Mouse (Mus musculus) lung, embryonic 16.5 days (tissue): ENCODE measurements around the gene Fstl1. TPM values are rescaled to one million over a fixed set of nuclear protein-coding genes. Genes with fewer than 3 reads are reported as not detected.

Experiments used
- ATAC-seq: fragments of 200-750 bp; cut with Nextera tagmentation; 2 replicates; pipeline ENCODE4 v1.8.0; 2017; ENCODE audit warnings: low read depth, mild to moderate bottlenecking, moderate library complexity
- H3K27ac ChIP-seq: fragments of 300-500 bp; sonication (generic); 2 replicates; pipeline ENCODE4 v1.5.1; 2014; ENCODE audit warnings: mild to moderate bottlenecking, control low read depth, low read length
- H3K27me3 ChIP-seq: fragments of 300-500 bp; sonication (generic); 2 replicates; pipeline ENCODE4 v1.6.1; 2014; ENCODE audit warnings: low read depth, low read length, mixed read lengths; ENCODE audit not compliant: control insufficient read depth, insufficient read depth
- H3K36me3 ChIP-seq: fragments of 300-500 bp; sonication (generic); 2 replicates; pipeline ENCODE4 v1.6.1; 2014; ENCODE audit warnings: low read length; ENCODE audit not compliant: control insufficient read depth, insufficient read depth
- H3K4me1 ChIP-seq: fragments of 300-500 bp; sonication (generic); replicated peaks from 2 replicates; pipeline ENCODE4 v1.6.1; 2014; ENCODE audit warnings: low read length, mixed read lengths; ENCODE audit not compliant: control insufficient read depth, insufficient read depth
- H3K4me2 ChIP-seq: fragments of 300-500 bp; sonication (generic); 2 replicates; pipeline ENCODE4 v1.6.1; 2014; ENCODE audit warnings: low read depth, low read length, control low read depth
- H3K4me3 ChIP-seq: fragments of 300-500 bp; sonication (generic); 2 replicates; pipeline ENCODE4 v1.5.1; 2014; ENCODE audit warnings: mild to moderate bottlenecking, low read length, control low read depth
- H3K9ac ChIP-seq: fragments of 300-500 bp; sonication (generic); 2 replicates; pipeline ENCODE4 v1.6.1; 2014; ENCODE audit warnings: low read length, control low read depth
- H3K9me3 ChIP-seq: fragments of 300-500 bp; sonication (generic); 2 replicates; pipeline ENCODE4 v1.6.1; 2016; ENCODE audit warnings: low read length; ENCODE audit not compliant: control insufficient read depth
- WGBS: fragments of 180-500 bp; shearing (Covaris S2); extraction: QIAGEN DNeasy Blood & Tissue Kit; methylation state at CpG from one replicate; pipeline ENCODE4 v1.1.7; 2014; 5-methylcytosine and 5-hydroxymethylcytosine counted together
- polyA plus RNA-seq: library from polyadenylated mRNA; unstranded; fragments of >200 nt; fragmentation: Nextera tagmentation; extraction: Ambion mirVana; gene quantifications from 2 replicates; pipeline ENCODE4 v1.2.1, GENCODE M21; 2015

Fstl1 gene
- polyA plus RNA-seq, 1 experiment from 2014 or later = 617 TPM

GRCm38 (mm10) chr16:37780386-37780785 lies 3.7 kb downstream of the Fstl1 start:
- Histone ChIP-seq H3K4me1 (peaks cover 27% of the 10 kb centered on the region), H3K27me3 (no peaks in the 10 kb centered on the region), H3K4me2 (peak overlapping the region; percentile 48), H3K9ac (peak overlapping the region; percentile 41), H3K9me3 (no peaks in the 10 kb centered on the region), H3K27ac (peak overlapping the region; percentile 88), H3K4me3 (peak overlapping the region; percentile 18), H3K36me3 (peaks cover 7% of the 10 kb centered on the region)
- 11% methylated on average over 1 of the region's 1 CpGs for WGBS
- ATAC-seq = peak; percentile 37; the same call in 1 of the 2 replicates

GRCm38 (mm10) chr16:37780911-37781310 lies 4.2 kb downstream of the Fstl1 start:
- Histone ChIP-seq H3K36me3 (peaks cover 12% of the 10 kb centered on the region), H3K4me2 (peak overlapping the region; percentile 48), H3K9me3 (no peaks in the 10 kb centered on the region), H3K27me3 (no peaks in the 10 kb centered on the region), H3K27ac (peak overlapping the region; percentile 88), H3K4me1 (peaks cover 30% of the 10 kb centered on the region), H3K4me3 (peak overlapping the region; percentile 18; the same call in 1 of the 2 replicates), H3K9ac (peak overlapping the region; percentile 15; the same call in 1 of the 2 replicates)
- WGBS = 50% methylated on average over 3 of the region's 3 CpGs
- ATAC-seq = no peak

- Histone ChIP-seq H3K4me2 (no peak overlapping the region), H3K4me1 (peaks cover 50% of the 10 kb centered on the region), H3K9me3 (no peaks in the 10 kb centered on the region), H3K36me3 (peaks cover 13% of the 10 kb centered on the region), H3K4me3 (no peak overlapping the region), H3K27me3 (no peaks in the 10 kb centered on the region), H3K27ac (no peak overlapping the region), H3K9ac (no peak overlapping the region)
- no peak for ATAC-seq
- 64% methylated on average over 3 of the region's 3 CpGs for WGBS
Observed at GRCm38 (mm10) chr16:37784526-37784925, 7.9 kb downstream of the Fstl1 start.

- peaks cover 55% of the 10 kb centered on the region for H3K4me1 ChIP-seq
Observed at GRCm38 (mm10) chr16:37787558-37788194, 11.0 kb downstream of the Fstl1 start.

GRCm38 (mm10) chr16:37788367-37789014 lies 11.8 kb downstream of the Fstl1 start:
- no peaks in the 10 kb centered on the region for H3K9me3 ChIP-seq
- peak overlapping the region; percentile 38 for H3K9ac ChIP-seq
- H3K27ac ChIP-seq = peak overlapping the region; percentile 96
- H3K4me3 ChIP-seq = no peak overlapping the region
- peaks cover 12% of the 10 kb centered on the region for H3K36me3 ChIP-seq
- peak overlapping the region; percentile 38 for H3K4me2 ChIP-seq
- ATAC-seq = peak; percentile 95
- WGBS = 8% methylated on average over 12 of the region's 12 CpGs
- no peaks in the 10 kb centered on the region for H3K27me3 ChIP-seq
- H3K4me1 ChIP-seq = peaks cover 55% of the 10 kb centered on the region

More at GRCm38 (mm10) chr16:37787558-37788194, 11.0 kb downstream of the Fstl1 start:
- H3K4me2 ChIP-seq = peak overlapping the region; percentile 38
- H3K4me3 ChIP-seq = no peak overlapping the region
- H3K27ac ChIP-seq = peak overlapping the region; percentile 96
- H3K9me3 ChIP-seq = no peaks in the 10 kb centered on the region
- 29% methylated on average over 9 of the region's 9 CpGs for WGBS
- peak; percentile 10; the same call in 1 of the 2 replicates for ATAC-seq
- H3K27me3 ChIP-seq = no peaks in the 10 kb centered on the region
- H3K36me3 ChIP-seq = peaks cover 10% of the 10 kb centered on the region
- H3K9ac ChIP-seq = peak overlapping the region; percentile 49

DNA sequence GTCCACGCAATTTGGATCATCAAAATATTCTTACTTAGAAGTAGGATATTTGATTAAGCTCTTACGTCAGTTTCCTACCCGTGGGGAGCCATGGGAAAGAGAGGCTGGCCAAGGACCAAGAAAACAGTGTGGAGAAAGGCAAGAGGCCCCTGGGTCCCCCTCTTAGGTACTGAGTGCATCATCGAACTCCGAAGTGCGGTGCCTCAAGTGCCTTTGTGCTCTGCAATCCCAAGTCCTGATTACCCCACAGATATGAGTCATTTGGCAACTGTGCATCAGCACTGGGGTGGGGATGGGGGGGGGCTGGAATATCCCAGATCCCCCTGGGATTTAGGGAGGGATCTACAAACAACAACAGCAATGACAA lies 12.3 kb downstream of the Fstl1 start:
- Histone ChIP-seq H3K4me3 (no peak overlapping the region), H3K4me2 (peak overlapping the region; percentile 38; the same call in 1 of the 2 replicates), H3K9me3 (no peaks in the 10 kb centered on the region), H3K4me1 (peaks cover 55% of the 10 kb centered on the region), H3K36me3 (peaks cover 17% of the 10 kb centered on the region), H3K27ac (peak overlapping the region; percentile 96), H3K27me3 (no peaks in the 10 kb centered on the region), H3K9ac (peak overlapping the region; percentile 38)
- WGBS = 21% methylated on average over 6 of the region's 6 CpGs
- ATAC-seq = peak; percentile 23; the same call in 1 of the 2 replicates

DNA sequence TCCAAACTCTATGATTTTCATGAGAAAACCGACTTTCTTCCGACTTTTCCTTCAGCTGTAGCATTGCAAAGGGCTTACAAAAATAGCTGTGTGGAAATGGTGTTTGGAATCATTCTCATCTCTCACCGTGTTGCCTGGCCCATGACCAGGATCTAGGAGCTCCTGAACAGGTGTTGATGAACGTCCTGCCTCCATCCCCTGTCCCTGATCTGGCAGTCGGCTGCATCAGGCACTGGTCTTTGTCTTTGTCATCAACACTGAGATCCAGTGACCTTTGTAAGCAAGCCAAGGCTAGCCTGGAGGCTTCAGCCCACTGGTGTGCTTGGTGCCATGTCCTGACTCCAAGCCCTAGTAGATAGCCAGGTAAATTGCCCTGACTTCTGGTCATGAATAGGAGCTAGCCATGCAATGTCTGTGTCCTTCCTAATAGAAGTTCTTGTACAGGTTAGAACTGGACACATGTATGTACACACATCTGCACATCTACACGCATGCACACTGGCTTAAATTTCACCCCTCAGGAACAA lies 12.8 kb downstream of the Fstl1 start:
- Histone ChIP-seq H3K4me2 (no peak overlapping the region), H3K4me1 (peaks cover 55% of the 10 kb centered on the region), H3K27ac (peak overlapping the region; percentile 96), H3K36me3 (peaks cover 18% of the 10 kb centered on the region), H3K4me3 (no peak overlapping the region), H3K27me3 (no peaks in the 10 kb centered on the region), H3K9me3 (no peaks in the 10 kb centered on the region), H3K9ac (no peak overlapping the region)
- no peak for ATAC-seq
- 57% methylated on average over 6 of the region's 6 CpGs for WGBS

GRCm38 (mm10) chr16:37790008-37790780 lies 13.5 kb downstream of the Fstl1 start:
- Histone ChIP-seq H3K4me3 (no peak overlapping the region), H3K27me3 (no peaks in the 10 kb centered on the region), H3K27ac (peak overlapping the region; percentile 96), H3K36me3 (peaks cover 19% of the 10 kb centered on the region), H3K9ac (no peak overlapping the region), H3K9me3 (no peaks in the 10 kb centered on the region), H3K4me1 (peaks cover 55% of the 10 kb centered on the region), H3K4me2 (no peak overlapping the region)
- 49% methylated on average over 12 of the region's 12 CpGs for WGBS
- no peak for ATAC-seq

- H3K9me3 ChIP-seq = no peaks in the 10 kb centered on the region
- no peaks in the 10 kb centered on the region for H3K27me3 ChIP-seq
- no peak for ATAC-seq
- peaks cover 53% of the 10 kb centered on the region for H3K4me1 ChIP-seq
- H3K4me3 ChIP-seq = no peak overlapping the region
- H3K9ac ChIP-seq = no peak overlapping the region
- peak overlapping the region; percentile 96 for H3K27ac ChIP-seq
- H3K36me3 ChIP-seq = peaks cover 14% of the 10 kb centered on the region
- 49% methylated on average over 8 of the region's 8 CpGs for WGBS
- no peak overlapping the region for H3K4me2 ChIP-seq
Observed at GRCm38 (mm10) chr16:37790781-37791175, 14.1 kb downstream of the Fstl1 start.
